ENCODE assay signal across 13 mouse cellular contexts in genomic region chr7:138442096-138442495, GRCm38 (mm10). TPM values are rescaled to one million over a fixed set of nuclear protein-coding genes. Genes with fewer than 3 reads are reported as not detected.
"Had no signal": no experiment of that assay in that cellular context is flagged by ENCODE, and none has a peak within 500 bp of the region (broad histone marks: within the 10 kb centered on the region; RNA-seq: fewer than 3 reads in every experiment).

No protein-coding gene starts in this region.

- DNase-seq: retina, postnatal 1 day; right cerebral cortex, adult 18-20 months; right cerebral cortex, postnatal 14 days; right cerebral cortex, postnatal 25 days; right cerebral cortex, postnatal 4 days; spleen, adult 18-20 months; thymus, adult 18-20 months; thymus, adult 2 months; thymus, postnatal 14 days; thymus, postnatal 25 days; thymus, postnatal 36 days; thymus, postnatal 4 days had no signal

RNA-seq across cellular contexts. Expression of gene Tcerg1l, which starts 44.6 kb away (rescaled TPM):
- total RNA-seq: neutrophil, adult 5-6 weeks had no signal
